Mouse (Mus musculus): ENCODE results near the gene Chaf1a.

DNA sequence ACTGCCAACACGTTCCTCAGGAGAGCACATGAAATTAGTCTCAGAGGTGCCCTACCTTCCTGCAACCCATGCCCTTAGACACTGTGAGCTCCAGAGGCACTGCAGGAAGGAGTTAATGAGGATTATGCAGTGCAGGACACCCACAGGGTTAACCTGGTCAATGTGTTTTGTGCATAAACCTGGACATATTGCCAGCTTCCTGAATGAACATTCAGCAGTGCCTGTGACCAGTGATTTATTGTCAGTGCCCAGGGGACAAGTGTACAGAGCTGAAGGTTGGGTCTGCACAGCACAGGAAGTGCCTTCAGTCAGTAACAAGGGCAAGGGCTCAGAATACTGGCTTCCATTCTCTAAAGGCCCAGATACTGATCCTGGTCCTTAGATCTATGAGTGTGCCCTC is 13.4 kb upstream of the Chaf1a start:
- TF ChIP-seq EP300 (IDR thresholded peaks at IDR 0.05) = no peak
- TF ChIP-seq CTCF (IDR thresholded peaks at IDR 0.05) = no peak

All from lung, postnatal 0 days (tissue).